Mouse (Mus musculus) heart, adult 11 months (tissue): ENCODE results near the gene Get4.

Source experiments
- DNase-seq: peaks from one replicate; pipeline ENCODE4 v3.0.0; 2022

Gene Get4

DNA sequence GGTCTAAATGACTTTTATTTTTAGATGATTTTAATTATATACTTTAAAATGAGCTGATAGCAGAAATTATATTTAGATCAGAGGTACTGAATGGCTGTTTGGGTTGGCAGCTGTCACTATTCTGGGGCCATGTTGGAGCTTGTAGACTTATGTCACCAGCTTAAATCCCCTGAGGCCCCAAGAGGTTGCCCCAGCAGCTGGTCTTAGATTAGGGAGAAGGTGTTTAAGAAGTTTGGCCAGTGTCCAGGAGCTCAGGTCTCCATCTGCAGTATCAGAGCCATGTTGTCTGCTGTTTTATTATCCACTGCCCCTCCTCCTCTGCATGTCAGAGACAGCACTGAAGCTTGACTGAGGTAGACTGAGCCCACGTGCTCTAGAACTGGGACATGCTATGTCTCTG lies 8.7 kb upstream of the Get4 start:
- DNase-seq: no peak

DNA sequence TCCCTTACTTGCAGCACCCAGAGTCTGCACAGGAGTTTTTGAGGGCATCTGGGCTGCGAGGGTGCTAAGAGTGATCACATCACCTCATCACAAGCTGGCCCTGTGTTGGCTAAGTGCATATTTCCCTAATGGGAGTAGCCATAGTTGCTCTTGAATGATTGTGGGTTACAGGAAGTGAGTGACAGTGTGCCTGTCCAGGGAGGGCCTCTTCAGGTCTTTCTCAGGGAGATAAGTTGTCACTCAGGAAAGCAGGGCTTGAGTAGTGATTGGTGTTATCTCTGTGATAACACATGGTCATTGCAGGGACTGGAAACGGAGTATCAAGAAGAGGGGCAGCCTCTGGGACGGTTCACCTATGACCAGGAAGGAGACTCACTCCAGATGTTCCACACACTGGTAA lies 4.4 kb upstream of the Get4 start:
- no peak for DNase-seq

DNA sequence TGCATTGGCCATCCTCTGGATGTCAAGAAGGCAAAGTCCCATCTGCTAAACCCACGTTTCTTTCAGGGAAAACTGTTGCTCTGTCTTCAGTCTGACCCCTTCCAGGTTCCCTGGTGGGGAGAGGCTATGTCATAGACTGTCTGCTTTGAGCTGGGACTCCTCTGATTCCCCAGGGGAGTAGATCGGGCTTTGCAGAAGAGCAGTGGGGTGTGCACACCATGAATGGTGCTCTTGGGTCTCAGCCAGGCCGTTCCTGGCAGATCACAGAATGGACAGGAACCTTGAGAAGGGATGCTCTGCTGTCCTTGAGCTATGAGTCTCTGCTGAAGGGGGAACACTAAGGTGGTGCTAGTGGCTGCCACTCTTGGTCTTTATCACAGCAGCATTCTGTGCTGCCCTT lies 3.3 kb upstream of the Get4 start:
- no peak for DNase-seq

DNA sequence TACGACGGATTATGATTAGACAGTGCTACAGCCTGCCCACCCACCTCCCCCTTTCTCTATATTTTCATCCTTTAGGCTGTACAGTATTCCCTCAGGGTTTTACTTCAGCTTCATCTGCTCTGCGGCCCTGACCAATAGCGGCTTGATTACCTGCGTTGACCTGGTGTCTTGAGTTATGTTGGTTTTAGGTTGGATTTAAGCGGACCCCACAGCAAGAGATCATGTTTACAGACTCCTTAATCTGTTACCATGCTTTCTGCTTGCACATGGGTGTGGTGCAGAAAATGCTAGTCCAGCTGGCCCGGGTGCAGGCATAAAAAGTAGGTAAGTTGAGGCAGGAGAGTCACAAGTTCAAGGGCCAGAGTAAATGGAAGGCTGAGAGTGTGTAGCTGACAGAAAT lies 845 bp upstream of the Get4 start:
- DNase-seq: peak; percentile 94

DNA sequence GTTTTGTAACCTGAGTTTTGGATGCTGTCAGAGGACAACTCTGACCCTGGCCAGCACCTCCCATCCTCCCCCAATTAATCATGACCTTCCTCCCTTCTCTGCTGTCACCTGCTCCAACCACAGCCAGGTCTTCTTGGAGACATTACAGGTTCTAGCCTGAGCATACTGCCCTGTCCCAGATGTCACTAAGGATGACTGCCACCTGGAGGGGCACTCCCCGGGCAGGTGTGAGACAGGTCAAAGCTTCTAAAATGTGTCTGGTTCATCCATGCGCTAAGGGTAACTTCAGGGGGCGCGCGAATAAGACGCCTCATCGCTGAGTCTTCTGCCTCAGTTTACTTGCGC lies 416 bp upstream of the Get4 start:
- DNase-seq: no peak

DNA sequence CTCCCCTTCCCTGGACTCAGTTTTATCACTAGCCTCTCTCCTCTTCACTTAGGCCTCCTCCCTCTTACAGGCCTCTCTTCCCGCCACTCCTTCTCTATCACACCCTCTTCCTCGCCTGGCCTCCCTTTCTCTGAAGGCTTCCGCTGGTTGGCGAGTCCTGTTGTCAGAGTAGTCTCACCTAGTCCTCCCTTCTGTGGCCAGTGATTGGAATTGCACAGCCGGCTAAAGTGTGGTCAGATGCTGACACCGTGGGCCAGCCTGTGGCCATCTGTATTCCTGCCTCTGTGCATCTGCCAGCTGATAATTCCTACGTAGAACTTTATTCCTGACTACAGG lies 754 bp downstream of the Get4 start:
- DNase-seq: no peak

DNA sequence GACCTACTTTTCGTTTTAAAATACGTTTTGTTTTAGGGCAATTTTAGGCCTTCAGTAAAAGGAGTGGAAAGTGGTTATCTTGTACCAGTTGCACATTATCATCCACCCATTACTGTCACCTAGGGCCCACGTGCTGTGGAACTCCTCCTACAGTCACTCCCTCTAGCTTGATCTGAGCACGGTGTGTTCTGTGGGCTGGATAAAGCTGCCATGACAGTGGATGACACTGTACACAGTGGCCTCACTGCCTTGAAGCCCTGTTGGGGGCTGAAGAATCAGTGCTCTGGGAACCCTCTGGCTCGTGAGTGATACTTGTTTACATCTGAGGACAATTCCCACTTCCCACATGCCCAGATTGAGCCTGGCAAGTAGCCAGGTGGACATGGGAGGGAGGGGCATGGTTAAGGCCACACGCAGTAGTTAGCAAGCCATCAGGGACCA lies 1.2 kb downstream of the Get4 start:
- peak; percentile 95 for DNase-seq

DNA sequence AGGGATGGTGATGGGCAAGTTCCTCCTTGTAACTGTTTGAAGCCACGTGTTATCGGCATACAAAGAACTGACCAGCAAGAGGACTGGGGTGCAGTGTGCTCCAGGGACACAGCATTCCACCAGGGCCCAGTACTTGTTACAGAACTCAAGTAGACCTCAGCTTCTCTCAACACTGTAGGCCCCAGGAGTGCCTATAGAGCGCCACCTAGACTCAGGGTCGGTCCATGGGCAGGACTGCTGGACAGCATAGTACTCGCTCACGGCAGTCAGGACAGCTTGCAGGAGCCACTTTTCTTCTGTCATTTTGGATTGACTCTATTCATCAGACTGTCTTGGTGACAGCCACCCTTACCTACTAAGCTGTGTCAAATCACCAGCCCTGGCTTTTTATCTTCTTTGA lies 2.8 kb downstream of the Get4 start:
- DNase-seq: no peak

DNA sequence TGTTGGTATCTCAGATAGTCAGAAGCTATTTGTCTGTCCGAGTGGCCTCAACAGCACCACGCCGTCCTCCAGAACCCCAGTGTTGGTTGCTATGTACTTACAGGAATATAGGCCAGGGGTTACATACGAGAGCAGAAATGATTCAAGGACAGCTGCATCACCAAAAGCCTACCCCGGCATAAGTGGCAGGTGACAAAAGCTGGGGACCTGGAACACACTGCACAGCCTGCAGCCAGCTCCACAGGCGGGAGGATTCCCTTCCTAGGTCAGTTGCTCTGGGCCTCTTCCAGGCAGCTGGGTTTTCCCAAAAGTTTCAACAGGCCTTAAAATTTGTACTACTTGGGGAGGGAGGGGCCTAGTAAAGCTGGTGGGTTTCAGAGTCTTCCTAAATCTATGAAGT lies 3.7 kb downstream of the Get4 start:
- peak; percentile 93 for DNase-seq

DNA sequence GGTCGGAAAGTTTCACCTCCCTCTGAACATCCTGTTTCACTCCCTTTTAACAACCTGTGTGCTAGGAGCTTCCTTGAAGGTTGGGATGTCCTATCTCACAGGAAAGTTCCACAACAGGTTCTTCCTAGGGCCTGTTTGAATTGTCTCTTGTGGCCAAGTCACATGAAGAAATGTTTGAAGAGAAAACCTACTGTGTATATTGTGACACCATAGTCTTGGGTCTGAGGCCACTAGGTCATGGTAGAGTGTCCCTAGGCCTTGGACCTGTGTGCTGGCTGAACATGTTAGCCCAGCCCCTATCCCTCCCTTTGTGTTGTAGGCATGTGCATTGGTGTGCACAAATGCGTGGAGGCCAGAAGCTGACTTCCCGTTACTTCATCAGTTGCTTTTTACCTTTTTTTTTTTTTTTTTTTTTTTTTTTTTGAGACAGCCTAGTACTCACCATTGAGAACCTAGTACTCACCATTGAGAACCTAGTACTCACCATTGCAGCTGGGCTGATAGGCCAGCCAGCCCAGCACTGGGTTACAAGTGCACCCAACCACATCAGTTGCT lies 4.2 kb downstream of the Get4 start:
- DNase-seq: no peak

DNA sequence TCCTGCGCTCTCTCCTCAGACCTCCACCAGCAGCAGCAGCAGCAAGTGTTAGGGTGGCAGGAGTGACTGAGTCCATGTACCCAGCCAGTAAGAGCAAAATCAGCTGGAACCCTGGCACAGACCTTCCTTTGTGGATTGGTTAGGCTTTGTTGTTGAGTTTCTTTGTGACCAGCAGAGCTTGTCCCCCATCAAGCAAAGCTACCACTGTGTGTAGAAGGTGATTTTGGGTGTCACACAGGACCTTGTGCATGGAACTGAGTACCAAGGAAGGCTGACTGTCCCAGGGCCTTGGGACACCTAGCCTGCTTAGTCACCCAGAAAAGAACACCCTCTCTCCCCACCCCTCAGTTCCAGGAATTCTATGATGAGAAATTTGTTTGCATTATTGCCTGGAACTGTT lies 5.1 kb downstream of the Get4 start:
- DNase-seq: no peak

DNA sequence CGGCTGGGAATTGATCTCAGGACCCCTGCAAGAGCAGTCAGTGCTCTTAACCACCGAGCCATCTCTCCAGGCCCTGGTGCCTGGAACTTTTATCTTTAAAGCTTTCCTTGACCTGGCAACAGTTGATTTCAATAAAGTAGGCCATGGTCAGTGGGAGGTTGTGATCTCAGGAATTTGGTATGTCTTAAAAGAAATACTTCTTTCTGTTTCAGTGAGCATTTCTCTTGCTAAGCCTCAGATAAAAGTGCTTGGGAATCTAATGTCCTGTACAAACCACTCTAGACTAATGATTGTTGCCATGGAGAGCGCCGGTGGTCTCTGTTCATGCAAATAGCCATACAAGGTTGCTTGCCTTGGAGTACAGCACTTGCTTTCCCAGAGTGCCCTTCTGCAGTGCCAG lies 5.7 kb downstream of the Get4 start:
- no peak for DNase-seq

DNA sequence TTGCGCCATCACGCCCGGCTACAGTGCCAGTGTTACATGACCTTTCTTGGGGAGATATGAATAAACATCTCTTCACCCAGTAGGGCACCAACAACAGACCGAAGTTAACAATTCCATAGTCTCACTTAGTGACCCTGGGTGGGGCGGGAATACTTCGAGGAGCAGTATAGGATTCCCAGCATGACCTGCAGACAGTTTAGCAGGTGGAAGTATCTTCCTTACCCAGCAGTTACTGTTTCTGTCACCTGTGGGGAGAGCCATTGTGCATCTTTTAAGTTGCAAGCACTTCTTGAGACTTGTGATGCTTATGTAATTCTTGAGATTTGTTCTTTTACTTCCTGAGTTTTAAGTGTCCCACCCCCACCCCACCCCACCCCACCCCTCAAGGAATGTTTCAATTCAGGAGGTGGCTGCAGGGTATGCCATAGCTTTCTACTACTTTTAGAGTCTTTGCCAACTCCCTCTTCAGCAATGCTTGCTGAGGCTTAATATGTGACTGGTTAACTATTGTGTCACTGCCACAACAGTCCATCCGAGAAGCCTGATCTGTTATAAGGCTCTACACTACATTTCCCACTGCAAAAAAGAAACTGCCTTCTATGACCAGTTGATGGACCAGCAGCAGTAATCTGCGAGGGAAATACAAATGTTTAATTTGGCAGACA lies 6.4 kb downstream of the Get4 start:
- no peak for DNase-seq

DNA sequence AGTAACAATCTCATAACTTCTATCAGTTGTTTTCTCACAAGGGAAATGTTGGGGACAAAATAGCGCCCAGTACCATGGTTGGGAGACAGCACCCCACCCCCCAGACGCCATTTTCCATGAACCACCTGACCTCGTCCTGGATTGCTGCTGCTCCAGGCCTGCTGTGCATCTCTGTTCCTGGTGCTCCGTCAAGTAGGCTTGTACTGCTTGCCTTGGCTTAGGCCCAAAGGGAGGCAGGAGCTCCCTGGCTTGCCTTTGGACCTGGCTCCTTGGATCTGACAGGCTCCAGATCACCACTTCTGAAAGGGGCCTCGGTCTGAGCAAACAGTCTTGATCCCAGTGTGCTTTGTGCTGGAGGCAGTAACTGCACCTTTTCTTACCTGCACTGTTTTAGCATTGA lies 7.7 kb downstream of the Get4 start:
- DNase-seq: peak; percentile 93

DNA sequence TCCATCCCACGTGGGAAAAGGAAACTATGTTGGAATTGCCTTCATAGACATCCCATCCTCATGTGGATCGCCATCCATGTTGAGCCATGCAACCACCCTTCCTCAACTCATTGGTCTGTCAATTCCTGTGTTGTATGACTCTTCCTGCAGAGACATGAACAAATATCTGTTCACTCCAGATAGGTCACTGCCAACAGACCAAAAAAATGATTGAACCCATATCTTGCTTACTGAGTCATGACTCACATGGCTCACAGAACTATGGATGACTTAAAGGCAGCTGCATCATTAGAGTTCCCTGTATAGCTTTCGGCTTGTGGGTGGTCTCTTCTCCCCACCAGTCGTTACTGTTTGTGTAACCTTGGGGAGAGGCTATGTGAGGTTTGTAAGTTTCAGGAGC lies 9.3 kb downstream of the Get4 start:
- no peak for DNase-seq

DNA sequence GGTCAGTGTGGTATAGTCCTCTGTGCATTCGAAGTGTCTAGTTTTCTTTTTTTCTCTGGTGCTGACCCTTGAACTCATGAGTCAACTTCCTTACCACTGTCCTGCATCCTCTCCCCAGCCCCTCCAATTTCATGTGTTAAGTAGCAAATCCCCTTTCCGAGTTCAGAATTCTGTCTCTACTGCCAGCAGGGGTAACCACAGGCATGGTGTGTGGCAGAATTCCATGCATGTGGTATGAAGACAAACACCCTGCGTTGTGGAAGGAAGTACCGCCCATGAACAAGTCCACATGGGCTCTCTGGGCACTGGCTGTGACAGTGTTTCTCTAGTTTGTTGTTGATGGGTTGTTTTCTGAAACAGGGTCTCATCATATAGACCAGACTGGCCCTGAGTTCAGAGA lies 15.5 kb downstream of the Get4 start:
- no peak for DNase-seq

DNA sequence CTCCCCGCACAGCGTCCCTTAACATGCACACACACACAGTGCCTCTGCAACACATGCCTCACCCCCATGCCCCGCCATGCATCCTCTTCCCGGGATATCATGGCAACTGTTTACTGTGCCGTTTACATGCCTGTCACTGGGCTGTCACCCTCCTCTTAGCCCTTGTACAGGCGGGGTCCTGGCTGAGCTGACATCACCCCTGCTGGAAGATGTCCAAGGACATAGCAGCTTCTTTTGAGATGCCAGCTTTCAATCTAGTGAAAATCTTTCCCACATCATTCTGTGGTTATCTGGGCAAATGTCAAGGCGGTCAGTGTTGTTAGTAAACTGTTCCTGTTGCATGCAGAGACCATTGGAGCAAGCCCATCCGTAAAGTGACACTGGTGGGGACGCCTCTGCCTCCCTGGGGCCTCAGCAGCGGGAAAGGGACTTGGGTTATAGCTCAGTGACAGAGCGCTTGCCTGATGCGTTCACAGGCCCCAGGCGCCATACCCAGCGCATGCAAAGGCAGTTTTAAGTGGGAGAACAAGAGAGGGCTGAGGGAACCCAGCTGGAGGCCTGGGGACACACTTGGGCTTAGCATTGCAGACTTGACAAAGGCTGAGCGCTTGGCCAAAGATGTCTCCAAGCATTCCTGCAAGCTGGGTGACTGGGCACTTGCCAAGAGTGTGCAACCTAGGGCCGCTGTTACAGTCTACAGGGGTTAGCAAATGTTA lies 18.8 kb downstream of the Get4 start:
- DNase-seq: no peak

DNA sequence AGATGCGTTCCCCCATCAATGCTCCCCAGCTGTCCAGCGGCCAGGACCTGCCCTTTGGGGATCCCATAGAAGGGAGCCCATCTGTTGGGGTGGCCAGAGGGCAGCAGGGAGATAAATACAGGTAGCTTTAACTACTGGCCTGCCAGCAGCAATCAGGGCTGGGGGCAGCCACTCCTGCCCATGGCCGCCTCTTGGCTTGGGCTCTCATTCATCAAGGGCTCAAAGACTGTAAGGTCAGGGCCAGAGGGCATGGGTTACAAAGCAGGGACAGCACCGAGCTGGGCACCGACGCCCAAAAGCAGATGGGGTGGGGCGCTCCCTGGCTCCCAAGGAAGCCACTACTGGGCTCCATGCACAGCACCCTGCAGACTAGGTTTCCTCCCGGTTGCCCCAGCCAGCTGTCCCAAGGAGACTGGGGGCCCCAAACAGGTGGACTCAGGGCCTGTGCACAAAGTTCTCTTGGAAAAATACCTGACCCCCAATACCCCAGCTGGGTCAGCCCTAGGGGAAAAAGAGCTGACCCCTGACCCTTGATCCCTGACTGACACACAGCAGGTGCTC lies 19.9 kb downstream of the Get4 start:
- no peak for DNase-seq

DNA sequence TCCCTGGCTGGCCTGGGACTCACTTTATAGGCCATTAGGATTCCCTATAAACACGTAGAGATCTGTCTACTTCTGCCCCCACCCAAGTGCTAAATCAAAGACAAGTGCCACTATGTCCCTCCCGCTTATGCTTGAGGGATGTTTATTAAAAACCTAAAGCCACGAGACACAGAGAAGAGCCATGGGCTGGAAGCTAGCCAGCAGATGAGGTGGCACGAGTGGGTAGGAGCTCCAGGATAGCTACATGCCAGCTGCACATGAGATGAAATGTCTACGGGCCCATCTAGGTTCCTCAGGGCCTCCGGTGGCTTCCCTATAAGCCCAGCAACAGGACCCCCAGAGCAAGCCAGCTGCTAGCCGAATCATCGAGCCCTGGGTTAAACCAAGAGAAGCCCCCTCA lies 25.2 kb downstream of the Get4 start:
- DNase-seq: no peak

DNA sequence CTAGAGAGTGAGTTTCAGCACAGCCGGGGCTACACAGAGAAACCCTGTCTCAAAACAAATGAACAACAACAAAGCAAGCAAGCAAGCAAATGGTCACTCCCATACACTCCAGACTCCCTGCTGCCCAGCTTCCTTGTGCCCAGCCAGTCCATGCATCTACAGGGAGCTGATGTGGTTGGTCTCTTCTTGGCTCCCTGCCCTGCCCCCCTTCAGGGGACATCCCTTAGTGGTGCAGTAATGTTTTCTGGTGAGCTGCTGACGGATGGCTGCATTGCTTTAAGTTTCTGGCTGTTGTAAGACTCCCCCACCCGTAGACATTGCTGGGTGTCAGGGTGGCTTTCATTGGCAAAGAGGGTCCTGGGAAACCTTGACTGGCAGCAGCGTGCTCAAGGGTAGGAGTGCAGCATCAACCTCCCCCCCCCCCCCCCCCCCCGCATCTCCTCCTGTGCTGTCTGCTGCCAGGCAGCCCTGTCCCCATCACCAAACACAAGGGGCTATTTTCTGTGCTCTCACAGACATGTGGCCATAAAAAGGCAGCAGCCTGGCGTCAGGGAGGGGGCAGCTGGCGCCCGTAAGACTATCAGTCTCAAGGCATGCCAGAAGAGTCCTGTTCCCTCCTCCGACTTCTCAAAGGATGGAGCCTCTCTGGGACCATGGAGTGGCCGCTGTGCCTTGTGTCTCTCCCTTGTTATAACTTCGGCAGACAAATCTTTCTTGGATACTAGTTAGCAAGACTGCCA lies 29.4 kb downstream of the Get4 start:
- DNase-seq: no peak

DNA sequence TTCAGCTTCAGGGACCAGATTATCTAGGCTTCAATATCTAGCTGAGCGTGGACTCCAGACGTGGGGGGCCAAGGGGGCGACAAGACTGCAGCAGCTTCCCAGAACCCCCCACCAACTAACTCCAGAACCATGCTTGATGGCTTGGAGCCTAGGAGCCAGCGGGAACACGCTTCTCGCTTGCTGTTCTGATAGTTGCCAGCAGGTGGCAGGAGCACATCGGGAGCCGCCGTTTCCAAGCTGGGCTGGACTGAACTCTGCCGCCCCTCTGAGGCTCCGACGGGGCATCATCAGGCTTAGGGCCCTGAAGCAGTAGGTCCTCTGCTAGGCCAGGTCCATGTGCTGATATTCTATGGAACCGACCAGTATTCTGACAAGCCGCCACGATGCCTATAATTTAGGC lies 30.1 kb downstream of the Get4 start:
- DNase-seq: peak; percentile 96

DNA sequence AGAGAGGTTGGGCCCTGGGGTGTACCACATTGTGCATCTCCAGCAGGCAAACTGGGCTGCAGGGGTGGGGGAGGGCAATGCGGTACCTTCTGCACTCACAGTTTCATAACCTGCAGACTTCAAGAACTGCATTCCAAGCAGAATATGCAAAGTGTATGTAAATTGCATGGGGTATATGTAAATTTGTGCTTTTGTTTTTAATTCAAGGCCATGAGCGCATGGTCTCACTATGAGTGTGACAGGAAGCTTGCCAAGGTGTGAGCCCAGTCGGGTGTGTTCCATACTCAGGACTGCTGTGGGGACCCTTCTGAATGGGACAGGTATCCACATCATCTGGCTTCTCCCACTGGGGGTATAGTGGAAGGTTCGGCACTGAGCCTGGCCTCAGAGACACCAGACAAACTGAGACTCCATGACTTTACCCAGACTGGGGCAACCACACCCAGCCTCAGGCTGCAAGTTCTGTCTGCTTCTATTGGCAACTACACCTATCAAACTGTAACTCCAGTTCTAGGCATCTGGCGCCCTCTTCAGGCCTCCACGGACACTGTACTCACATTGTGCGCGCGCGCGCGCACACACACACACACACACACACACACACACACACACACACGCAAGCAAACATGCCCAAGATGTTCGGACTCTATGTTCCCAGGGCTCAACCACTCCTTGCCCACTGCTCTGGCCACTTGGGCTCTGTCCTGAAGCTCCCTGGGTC lies 31.5 kb downstream of the Get4 start:
- no peak for DNase-seq

DNA sequence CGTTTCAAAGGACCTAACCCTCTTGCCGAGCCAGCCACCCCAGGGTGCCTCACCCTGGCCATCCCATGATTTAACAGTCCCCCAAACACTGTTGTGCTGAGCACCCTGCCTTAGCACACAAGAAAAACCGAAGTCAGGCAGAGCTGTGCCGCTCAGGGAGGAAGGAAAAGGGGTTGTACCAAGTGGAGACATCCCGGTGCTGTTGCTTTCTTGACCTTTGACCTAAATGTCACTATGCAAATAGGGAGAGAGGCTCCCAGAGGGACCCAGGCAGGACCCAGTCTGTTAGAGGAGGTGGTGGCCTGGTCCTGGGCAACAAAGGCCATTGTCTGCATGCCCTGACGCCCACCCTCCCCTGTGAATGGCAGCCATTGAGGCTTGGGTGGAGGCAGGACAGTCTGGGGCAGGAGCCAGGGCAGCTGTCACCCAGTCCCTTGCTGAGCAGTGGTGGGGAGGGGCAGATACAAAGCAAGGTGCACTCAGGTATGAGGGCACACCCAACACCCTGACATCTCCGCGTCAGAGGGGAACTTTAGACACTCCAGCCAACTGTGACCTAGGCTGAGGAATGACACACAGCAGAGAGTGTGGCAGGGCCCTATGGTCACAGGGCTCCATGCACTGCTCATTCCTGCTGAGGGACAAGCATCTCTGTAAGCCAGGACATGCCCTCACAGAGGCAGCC lies 33.4 kb downstream of the Get4 start:
- no peak for DNase-seq
